Mouse (Mus musculus): ENCODE results near the gene Mreg.

The Mreg gene

DNA sequence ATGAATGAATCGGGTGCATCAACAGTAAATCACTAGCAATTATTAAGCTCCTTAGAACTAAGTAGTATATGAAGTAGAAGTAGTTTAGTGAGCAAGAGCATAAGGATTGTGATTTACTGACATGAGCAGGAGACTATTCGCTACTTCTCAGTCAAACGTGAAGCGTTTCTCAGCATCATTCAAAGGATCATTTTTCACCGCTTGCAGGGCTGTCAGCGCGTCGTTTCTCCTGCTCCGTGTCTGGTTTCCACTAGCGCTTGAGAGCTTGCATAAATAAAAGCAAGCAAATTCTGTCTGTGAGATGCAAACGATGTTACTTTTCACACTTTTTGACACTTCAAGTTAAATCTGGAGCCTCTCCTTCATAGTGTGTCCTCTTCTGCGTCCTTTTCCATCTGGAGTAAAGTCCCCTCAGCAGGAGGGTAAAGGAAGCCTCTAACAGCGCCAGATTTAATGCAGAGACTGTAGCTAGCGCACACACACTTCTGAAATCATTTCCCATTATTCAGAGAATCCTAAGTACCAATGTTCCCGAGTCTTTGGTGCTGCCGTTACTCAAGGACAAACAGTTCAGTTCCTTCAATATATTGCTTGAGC is 23.9 kb downstream of the Mreg start:
- no peak for DNase-seq

DNA sequence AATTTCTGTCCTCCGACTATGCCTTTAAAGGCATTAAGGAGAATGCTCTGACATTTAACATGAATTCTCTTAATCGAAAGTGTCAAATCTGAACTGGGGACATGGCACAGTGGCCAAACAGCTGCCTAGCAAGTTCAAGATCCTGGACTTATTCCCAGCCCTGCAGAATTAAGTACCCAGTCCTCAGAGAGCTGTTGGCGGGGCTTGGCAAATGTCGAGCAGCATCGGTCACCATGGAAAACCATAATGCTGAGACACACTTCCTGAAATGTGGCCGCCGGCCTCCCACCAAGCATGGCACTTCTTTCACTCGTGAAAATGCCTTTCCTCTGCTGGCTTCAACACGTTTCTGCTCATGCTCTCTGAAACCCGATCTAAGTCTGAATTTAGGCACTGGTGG is 24.6 kb downstream of the Mreg start:
- no peak for DNase-seq

DNA sequence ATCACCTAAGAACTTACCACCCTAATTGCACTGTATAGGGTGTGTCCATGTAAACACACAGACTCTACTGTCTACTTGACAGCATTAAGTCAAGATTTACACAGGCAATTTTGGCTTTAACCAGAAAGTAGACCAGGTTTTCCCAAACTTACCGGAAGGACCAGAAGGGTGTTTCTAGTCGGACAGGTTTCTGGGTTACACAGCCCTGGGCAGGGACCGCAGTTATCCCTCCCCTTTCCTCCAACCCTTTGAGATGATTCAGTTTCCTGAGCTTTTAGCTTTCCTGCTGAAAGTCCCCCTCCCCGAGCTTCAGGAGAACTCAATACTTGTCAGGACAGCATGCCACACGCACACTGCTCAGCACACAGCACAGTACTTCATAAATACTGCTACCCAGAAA is 26.0 kb downstream of the Mreg start:
- DNase-seq: no peak

DNA sequence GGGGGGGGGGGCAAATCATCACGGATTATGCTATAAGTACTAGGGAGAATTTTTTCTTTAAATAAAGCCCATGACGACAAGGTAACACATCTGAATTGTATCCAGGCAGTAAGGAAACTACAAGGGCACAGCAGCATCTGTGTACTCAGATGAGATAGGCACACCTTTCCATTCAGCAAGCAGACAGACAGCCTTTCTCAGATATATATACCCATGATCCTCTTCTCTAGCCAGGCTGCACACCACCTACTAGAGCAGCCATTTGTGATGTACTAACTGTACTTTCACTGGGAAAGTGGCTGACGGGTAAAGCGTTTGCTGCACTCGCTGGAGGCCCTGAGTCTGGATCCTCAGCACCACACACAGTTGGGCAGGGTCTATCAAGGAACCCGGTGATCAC is 28.6 kb downstream of the Mreg start:
- no peak for DNase-seq

DNA sequence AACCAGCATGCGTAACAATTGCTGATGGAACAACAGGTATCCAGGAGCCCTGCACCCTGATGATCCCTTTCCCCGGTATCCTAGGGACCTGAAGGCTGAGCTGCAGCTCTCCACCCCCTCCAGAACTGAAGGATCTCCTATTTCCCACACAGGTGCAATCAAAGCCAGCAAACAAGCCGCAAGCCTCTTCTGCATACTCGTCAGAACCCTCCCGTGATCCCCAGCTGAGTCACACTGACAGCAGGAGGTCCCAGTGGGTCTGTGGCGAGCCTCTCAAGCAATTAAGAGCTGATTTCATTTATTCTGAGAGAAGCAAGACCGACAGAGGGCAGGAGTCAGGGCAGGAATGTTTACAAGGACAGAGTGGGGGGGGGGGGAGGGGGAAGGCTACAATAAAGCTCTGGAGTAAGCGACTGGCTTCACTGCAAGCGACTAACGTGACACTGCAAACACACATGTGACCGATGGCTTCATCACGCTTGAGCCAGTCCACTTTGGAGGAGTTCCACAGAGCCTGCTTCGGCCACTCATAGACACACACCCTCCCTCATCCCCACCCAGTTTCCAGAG is 29.1 kb downstream of the Mreg start:
- no peak for DNase-seq

DNA sequence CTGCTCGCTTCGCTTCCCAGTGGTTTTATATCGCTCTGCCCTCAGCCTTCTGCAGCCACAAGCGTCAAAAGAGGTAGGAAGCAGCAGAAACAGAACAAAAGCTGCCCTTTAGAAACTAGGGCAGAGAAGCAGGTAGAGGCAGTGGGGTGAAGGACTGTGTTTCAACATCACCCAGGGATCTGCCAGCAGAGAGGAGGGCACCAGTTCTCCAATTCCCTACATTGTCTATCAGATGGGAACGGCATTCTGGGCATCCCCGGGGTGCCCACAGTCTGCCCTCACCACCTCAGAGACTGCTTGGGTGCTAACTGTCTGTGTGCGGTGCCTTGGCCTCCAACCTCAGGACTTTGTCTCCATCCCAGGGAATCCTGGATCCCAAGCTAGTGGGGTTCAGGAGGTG is 32.2 kb downstream of the Mreg start:
- DNase-seq: no peak

DNA sequence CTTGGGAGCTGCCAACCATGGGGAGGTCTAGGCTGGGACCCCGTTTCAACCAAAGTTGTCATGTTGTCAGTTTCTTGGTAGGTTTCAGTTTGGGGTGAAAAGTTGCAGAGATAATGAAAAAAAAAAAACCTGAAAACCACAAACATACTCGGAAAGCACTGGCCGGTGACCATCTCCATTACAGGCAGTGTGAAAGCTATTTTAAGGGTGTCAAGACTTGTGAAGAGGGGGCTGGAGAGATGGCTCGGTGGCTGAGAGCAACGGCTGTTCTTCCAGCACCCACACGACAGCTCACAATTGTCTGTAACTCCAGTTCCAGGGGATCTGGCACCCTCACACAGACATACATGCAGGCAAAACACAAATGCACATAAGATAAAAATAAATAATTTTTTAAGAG is 35.9 kb downstream of the Mreg start:
- no peak for DNase-seq

DNA sequence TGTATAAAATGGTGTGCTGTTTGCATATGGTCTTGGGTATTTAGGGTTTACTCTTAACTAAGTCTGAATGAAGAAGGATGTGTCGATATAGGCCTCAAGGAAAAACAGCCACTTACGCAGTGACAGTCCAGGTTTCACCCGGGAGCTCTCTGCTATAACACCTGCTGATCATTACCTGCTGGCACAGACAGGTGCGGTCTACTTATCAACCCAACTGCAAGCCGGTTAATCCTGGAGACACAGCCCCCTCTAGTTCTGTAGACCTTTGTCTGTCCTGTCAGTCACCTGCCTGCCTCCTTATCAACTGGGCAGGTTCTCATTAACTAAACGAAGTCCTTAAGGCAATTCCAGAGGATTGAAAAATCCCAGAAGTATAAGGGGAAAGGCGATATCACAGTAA is 37.9 kb downstream of the Mreg start:
- no peak for DNase-seq

DNA sequence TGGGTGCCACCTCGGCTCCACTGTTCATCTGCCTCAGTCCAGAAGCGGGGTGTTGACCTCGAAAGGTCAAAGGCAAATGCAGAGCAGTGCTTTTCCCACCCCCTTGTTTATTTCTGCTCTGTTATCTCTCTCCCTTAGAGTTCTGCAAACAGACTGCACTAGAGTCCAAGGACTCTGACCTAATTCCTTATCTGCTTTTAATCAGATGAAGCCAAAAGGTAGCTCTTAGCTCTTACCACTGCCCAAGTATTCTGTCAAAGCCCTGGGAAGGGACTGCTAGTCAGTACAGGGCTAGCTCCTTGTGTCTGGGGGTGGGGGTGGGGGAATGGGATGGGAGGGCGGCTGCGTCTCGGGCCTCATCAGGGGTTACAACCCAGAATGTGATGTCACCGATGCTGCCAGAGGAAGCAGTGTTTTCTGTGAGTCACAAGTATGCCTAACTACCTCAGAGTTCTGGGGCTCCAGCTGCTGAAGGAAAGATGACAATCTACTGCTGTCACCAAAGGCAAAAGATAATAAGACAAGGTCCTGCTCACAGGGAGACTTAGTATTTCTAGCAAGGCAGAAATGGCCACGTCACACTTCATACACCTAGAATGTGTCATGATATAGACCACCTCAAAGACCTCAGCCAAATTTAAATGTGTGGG is 38.6 kb downstream of the Mreg start:
- DNase-seq: no peak

DNA sequence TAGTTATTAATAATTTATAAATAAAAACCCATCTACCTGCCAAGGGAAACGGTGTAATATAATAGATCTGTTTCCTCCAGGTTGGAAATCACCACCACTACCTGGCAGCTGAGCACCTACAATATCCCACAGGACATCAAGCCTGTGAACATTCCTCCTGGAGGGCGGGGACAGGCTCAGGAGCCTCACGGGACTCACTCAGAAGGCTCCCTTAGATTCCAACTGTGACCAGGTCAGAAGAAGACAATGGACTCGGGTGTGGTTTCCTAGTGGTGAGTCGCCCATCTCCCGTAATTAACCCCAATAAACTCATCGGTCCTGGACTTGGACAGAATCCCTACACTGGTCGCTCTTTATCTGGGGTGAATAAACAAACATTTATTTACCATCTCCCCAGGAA is 39.3 kb downstream of the Mreg start:
- no peak for DNase-seq

DNA sequence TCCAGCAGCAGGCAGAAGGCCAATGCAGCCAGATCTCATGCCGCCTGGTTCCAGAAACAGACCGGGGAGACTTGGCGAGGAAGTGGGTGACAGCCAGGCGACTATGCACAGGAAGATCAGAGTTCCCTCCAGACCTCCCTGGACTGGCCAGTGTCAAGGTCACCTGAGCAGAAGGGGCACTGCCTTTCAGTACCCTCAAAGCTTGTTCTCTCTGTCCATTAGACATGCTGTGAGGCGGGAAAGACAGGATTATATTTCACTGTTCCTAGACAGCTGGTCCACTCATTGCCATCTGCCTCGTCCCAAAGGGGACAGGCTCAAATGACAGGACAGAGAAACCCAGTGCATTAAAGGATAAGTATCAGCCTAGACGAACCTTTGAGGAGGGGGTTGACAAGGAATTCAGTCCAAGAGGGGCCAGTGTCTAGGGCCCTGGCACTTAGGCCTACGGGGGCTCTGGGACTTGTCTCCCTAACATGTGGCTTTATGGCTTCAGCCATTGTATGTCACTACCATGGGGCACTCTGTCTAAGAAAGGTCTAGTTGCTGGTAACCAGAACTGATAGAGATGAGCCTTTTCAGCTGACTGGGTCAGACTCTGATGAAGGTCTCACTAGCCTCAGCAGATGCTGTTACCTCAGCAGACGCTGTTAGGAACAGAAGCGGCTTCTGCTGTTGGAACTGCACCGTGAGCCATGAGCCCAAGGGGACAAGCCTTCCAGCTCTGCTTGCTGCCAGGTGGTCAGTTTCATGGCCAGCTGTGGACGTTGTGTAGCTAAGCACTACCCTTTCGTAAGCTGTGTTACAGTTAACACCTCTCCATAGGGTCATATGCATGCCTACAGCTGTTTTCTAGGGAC is 40.9 kb downstream of the Mreg start:
- no peak for DNase-seq

DNA sequence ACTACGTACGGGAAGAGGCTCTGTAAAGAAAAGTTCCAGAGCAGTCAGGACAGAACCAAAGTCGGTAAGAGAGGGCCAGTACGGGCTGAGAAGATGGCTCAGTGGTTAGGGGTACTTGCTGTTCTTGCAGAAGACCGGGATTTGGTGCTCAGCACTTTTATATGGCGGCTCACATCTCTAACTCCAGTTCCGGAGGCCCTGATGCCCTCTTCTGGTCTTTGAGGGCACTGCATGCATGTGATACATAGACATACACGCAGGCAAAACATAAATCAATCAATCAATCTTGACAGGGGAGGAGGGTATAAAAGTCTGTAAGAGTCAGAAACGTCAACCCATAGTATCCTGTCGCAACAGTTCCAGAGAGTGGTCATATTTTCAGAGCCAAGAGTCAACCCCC is 45.1 kb downstream of the Mreg start:
- no peak for DNase-seq

DNA sequence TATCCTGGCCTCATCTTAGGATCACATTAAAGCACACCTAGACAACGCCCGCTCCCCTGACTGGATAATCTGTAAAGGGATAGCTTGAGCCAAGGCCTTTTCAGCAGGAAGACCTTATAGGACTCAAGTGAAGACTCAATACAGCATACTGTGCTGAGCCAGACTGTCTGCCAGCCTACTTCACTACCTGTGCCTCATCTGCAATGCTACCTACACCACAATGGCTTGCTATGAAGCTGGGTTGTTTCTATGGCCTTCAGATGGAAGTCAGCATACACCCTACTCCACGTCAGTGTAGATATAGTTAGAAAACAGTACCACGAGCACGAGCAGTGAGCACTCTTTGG is 45.7 kb downstream of the Mreg start:
- no peak for DNase-seq

DNA sequence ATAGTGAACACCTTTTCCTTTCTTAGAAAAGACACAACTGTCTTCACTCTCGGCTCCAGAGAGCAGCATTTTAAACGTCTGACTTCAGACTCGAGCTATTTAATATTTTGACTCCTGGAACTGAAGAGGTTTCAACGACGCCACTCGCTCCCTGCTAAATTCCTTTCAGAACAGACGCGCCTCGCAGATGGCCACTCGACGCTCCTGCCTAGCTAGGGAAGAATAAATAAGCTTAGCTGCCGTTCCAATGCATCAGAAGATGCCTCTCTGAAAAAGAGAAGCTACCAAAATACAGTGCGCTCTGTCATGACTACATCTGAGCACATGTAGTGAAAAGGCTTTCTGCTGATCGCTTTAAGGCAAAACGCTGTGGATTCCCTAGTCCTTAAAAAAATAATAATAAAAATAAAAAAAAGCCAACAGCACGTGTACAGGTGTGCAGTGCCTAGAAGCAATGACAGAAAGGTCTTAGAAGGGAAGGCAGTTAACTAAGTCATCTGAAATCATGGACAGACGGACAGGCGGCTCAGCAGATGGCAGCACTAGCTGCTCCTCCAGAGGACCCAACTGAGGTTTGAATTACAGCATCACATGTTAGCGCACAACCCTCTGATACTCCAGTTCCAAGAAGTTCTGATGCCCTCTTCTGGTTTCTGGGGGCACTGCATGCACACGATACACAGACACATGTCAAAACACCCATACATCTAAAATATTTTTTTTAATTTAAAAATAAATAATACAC is 46.2 kb downstream of the Mreg start:
- peak; percentile 19 for DNase-seq

DNA sequence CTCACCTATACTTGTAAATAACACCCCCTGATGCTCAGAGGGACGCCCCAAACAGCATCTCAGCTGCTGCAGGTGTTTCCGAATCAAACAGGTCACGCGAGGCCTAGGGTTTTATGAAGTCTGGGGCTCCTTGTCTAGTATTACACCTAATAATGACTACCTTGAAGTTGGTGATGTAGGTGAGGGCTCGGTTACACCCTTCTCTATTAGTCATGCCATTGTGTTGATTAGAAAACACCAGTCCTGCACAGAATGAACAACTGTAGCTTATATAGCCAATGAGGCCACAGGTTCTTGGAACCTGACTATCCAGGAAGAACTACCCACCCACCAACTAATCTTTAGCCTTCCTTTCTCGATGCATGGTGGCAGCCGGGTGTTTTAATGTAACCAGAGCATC is 51.8 kb downstream of the Mreg start:
- no peak for DNase-seq

DNA sequence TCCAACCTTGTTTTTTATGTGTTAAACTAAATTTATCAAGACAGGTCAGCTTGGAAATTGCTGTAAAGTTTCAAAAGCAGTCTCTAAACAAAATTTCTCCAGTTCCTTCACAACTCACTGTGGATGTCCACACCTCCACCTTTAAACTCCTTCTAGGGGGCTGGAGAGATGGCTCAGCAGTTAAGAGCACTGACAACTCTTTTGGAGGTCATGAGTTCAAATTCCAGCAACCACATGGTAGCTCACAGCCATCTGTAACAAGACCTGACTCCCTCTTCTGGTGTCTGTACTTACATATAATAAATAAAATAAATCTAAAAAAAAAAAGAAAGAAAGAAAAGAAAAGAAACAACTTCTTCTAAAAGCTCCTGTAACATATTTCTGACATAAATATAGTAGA is 67.1 kb downstream of the Mreg start:
- no peak for DNase-seq

DNA sequence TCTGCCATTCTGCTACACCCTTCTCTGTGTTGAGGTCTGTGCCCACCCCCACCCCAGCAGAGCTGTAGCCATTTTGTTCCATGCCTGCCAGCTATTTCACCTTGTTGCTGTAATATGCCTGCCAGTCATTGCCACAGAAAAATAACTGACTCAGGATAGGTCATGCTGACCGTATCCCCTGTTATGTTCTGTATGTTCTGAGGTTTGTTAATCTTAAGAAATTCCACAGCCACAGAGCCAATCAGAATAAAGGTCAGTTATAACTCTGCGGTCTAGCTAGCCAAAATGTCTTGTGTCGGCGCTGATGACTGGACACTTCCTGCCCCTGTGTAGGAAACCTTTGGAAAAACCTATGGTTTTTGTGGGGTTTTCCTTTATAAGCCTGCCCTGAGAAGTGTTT is 67.7 kb downstream of the Mreg start:
- no peak for DNase-seq

DNA sequence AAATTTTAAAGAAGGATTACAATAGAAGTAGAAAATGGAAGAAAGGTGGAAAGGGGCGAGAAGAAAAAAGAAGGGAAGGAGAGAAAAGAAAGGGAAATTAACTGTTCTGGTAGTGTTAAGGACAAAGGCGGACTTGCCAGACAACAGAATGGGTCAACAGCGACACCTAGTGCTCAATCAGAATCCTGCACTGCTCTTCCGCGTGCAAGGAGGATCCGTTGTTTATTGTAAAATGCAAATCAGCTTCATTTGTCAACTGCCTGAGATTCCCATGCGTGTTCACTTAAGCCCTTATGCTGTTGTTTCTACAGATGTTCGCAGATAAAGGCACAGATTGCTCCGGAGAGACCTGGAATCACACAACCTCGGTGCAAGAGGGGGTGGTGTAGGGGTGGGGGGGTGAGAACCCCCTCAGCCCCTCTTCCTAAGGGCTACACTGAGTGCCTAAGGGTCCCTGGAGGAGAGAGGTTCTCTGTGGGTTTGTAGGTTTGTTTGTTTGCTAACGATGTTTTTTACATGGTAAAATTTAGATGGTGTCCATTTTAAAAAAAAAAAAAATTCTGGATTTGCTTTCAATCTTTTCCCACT is 70.1 kb downstream of the Mreg start:
- DNase-seq: peak; percentile 62

DNA sequence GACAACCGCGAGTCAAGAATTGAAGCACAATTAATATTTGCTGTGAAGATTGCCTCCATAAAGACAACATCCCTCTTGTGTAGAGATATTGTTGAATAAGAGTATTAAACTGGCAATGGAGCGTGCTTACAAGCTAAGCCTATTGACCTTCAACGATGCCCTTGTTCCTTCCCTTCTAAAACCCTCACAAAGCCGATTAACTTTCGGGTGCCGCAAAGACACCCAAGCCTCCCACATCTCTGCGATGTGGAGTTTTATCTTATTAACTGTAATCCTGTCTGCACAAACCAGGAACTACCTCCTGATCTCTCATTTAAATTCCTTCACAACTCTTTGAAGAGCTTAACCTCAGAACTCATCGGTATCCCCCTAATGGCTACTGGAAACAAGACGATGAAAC is 76.0 kb downstream of the Mreg start:
- DNase-seq: no peak

DNA sequence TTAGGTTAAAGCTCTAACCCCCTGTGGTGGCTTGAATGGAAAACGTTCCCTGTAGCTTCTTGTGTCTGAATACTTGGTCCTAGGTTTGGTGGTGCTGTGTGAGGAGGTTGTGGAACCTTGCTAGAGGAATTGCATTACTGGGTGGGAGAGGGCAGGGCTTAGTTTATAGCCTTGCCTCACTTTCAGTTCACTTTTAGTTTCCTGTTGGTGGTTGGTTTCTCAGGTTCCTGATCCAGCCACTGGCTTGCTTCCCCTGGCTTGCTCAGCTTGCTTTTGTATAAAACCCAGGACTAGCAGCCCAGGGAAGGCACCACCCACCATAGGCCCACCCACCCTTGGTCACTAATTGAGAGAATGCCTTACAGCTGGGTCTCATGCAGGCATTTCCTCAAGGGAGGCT is 77.6 kb downstream of the Mreg start:
- no peak for DNase-seq

DNA sequence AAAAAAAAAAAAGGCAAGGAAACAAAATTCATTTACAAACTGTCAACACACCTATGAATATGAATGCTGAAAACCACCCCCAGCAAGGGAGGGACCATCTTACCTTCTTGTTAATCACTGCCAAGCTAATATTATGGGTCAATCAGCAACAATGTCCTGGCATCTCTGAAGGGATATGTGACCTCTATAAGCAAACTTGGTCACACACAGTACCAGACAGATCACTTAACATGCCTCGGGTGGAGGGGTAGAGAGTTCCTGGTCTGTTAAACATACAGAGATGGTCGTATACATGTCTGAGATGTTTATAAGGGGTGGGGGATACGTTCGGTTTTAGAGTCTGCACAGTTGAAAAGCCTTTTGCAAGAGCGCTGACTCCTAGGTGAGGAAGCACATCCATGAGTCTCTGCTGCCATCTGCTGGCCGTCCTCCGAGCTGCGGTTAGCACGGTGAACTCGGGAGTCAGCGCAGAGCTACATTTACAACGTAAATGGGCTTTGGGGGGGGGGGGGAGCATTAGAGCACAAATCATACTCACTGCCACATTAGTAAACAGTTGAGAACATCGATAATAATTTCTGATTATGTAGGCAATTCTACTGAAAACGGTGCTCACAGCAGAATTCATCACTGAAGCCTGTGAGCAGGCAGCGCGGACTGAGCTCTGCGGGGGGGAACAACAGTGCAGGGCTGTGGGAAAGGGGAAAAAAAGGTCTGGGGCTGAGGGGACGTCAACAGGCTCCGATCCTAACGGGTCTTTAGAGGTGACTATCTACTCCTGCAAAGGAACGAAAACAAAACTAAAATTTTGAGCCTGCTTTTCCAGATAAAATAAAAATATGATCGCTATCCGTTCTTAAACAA is 88.4 kb downstream of the Mreg start:
- DNase-seq: peak; percentile 92

DNA sequence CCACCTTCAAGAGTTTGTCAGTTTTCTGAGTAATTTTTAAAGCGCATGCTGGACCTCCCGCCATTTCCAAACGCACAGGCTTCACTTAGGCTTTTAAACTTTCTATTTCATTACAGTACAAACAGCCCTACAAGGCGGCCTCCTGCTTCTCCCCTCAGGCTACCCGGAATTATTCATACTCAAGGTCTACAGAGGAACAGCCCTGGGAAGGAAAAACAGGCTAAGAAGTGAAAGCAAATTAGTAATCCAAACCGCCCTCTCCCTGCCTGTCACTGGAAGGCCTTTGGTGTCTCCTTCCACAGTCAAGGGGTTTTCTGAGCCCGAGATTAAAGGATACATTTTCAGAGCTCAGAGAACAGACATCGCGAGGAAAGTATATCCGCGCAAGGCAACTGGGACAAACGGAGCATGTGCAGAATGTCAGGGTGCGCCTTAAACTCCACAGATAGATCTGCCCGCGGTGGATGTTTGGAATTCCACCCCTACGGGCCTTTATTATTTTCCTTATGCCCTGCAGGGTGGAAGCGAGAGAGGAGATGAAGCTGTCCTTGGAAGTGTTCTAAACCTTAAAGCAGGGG is 90.4 kb downstream of the Mreg start:
- no peak for DNase-seq

Measured in thymus, postnatal 4 days (tissue).